Mouse (Mus musculus): Measurements from ENCODE around the gene Sp4.

Gene Sp4

DNA sequence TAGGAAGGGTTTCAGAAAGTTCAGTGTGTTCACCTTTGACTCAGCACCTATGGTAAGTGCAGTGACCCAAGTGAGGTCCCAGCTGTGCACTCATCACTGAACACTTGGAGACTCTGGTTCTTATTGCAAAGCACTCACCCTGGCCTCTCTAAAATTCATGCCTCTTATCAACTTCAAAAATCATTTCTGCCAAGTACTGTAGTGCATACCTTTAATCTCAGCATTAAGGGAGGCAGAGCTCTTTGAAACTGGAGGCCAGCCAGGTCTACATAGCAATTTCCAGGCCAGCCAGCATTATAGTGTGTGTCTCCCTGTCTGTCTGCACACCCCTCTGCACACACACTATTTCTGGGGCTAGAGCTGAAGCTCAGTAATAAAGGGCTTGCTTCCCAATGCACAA, 36.3 kb downstream of the Sp4 start:
- no peak for DNase-seq (ENCODE audit: low spot score in 2 of 2)

DNA sequence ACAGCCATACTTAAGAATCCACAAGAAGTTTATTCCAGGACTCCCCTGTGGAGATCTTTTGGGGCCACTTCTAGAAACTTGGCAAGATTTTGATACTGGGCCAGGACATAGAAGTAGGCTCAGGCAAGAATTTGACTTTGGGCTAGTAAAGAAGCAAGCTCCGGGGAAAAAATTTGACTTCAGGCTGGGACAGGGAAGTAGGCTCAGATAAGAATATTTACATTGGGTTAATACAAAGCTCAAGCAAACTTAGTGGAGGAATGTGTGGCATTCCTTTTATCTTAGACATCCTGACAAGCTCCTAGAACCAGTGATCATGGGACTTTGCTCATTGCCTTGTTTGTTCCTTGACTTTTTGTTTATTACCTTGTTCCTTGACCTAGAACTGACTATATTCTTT, 37.4 kb downstream of the Sp4 start:
- no peak for DNase-seq (ENCODE audit: low spot score in 2 of 2)

DNA sequence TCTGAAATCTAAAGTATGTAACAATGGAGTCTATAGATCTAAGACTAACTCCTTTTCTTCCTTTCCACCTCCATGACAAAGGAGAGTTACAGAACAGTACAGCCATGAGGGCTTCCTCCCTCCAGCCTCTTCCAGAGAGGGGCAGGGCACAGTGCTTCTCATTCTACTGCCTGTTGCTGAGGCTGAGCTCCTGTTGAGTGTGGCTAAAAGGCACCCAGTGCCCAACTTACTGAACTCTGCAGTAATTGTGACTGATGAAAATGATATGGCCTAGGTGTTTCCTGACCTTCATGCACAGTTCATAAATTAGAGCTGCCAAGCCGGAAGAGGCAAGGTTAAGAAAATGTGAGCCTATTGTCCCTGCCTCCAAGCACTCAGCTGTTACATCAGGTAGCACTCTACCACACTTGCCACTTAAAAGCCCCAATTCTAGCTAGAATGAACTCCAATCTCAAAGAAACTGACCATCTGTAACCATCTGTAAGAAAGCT, 45.9 kb downstream of the Sp4 start:
- DNase-seq (ENCODE audit: low spot score in 2 of 2), result no peak

GRCm38 (mm10) chr12:118221182-118221581, 80.1 kb downstream of the Sp4 start:
- no peak for DNase-seq (ENCODE audit: low spot score in 2 of 2)

- DNase-seq (ENCODE audit: low spot score in 2 of 2), result no peak
Observed at GRCm38 (mm10) chr12:118220062-118220461, 81.2 kb downstream of the Sp4 start.

DNA sequence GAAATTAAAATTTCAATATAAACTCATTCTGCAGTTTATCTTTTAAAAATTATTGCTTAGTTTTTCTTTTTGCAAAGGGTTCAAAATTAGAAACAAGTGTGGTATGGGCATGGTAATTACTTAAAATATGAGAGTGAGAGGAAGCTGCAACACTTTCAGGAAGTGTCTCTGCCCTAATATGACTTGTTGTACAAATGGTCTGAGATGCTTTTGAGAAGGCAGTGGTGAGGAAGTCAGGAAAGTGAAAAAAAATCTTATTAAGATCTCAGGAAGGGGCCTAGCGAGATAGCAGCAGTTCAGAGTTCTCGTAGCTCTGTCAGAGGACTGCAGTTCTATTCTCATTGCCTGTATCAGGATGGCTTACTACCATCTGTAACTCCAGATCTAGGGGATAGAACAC, 89.1 kb downstream of the Sp4 start:
- no peak for DNase-seq (ENCODE audit: low spot score in 2 of 2)

DNA sequence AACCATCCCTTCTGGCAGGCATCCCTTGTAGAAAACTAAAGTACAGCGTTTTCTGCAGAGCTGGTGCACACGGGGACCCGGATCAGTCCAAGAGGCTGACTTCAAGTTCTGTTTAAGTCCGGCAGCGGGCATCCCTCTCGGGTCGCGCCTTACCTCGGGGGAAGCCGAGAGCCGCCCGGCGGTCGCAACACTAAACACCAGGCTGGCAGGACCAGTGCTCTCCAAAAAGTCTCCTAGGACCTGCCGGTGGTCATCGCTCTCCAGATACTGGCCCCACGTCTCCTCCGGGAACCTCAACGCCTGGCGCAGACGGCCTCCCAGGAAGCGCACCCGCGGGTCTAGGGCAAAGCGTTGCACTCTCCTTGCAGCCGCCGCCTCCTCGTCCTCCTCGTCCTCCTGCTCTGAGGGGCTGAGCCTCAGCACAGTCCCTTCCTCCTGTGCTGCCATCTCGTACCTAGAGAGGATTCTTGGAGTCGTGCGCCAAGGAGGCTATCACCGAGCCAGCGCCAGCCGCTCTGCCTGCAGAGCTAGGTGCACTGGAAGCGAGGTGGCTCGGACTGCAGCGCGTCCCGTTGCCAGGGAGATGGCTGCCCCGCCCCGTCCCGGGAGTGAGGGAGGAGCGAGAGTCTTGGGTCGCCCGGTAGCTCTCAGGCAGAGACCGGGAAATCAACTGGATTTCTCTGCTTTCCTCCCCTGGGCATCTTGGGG, 102.7 kb downstream of the Sp4 start, which contains the start of gene Dnah11:
TSS of gene Dnah11 (minus strand) at position 658 of the 708 bp plus-strand sequence.
- peak; percentile 34 to 48 for DNase-seq (ENCODE audit: low spot score in 2 of 2)

GRCm38 (mm10) chr12:118196583-118196982, 104.7 kb downstream of the Sp4 start:
- no peak for DNase-seq (ENCODE audit: low spot score in 2 of 2)

GRCm38 (mm10) chr12:118189535-118189934, 111.7 kb downstream of the Sp4 start:
- DNase-seq (ENCODE audit: low spot score in 2 of 2), result no peak

- no peak for DNase-seq (ENCODE audit: low spot score in 2 of 2)
Observed at GRCm38 (mm10) chr12:118187663-118188062, 113.6 kb downstream of the Sp4 start.

DNA sequence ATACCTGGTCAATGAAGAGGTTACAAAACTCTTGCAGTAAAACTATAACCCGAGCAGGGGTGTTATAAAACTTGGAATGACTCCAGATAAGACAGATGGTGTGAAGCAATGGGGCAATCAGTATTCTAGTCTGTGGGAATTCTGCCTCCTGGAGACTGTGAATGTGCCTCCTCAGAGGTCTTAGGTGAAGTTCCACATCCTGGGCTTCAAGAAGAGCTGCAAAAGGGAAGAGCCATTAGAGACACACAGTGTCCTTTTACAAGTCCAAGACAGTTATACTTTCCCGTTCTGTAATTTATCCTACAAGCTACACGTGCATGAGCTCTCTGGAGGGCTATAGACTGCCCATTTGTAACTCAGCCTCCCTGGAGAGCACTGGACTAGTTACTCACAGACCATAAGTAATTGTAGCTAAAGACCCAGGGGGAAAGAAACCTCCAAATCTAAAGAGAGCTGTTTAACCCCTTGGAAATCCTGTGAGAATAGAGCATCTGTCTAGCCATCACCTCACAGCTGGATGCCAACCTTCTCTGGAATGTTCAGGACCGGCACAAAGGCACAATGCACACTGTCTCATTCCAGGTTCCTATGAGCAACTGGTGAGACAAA, 114.3 kb downstream of the Sp4 start:
- DNase-seq (ENCODE audit: low spot score in 2 of 2), result no peak

- DNase-seq (ENCODE audit: low spot score in 2 of 2), result no peak
Observed at GRCm38 (mm10) chr12:118186120-118186880, 114.9 kb downstream of the Sp4 start.
